ENCODE assay signal across 8 mouse cellular contexts in the genomic region with DNA sequence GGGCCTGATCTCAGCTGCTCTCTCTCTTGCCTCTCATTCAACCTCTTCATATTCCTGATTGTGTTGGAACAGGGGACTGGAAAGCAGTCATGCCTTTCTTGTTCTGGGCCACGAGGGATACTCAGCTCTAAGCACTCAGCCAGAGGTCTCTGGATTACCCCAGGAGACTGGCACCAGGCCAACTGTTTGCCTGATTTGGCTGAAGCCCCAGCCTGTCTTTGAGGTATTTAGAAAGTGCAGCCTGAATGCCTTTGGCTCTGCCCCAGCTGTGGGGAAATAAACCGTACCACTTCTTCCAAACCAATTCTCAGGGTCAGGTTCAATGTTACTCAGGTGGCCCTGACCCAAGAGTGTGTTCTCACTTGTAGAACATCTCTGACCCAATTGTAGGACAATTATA.
DNase-seq lines count a peak whose midpoint lies in the region; ATAC-seq and TF ChIP-seq lines count a peak whose summit lies in the region.

No protein-coding gene starts in this region.

- no peaks in the 10 kb centered on the region for H3K36me3 ChIP-seq in forebrain, embryonic 15.5 days
- H3K36me3 ChIP-seq in forebrain, embryonic 11.5 days (ENCODE audit: control insufficient read depth, insufficient read depth, low read length): no peaks in the 10 kb centered on the region
- H3K36me3 ChIP-seq in lung, embryonic 14.5 days (ENCODE audit: insufficient read depth): no peaks in the 10 kb centered on the region
- H3K36me3 ChIP-seq in stomach, postnatal 0 days (ENCODE audit: control insufficient read depth, insufficient read depth, low read length): no peaks in the 10 kb centered on the region

- intact Hi-C loops in heart, postnatal 14 days (cut with DNase I): no loop called here

- H3K9ac ChIP-seq in forebrain, embryonic 15.5 days (replicated peaks): no peak overlapping the region
- no peak overlapping the region for H3K9ac ChIP-seq in forebrain, embryonic 11.5 days (ENCODE audit: low read length)
- no peak overlapping the region for H3K9ac ChIP-seq in lung, embryonic 14.5 days
- H3K9ac ChIP-seq in stomach, postnatal 0 days (ENCODE audit: low read length): no peak overlapping the region

- no peaks in the 10 kb centered on the region for H3K27me3 ChIP-seq in forebrain, embryonic 15.5 days
- H3K27me3 ChIP-seq in forebrain, embryonic 11.5 days (ENCODE audit: control insufficient read depth, insufficient read depth, low read length): no peaks in the 10 kb centered on the region
- H3K27me3 ChIP-seq in lung, embryonic 14.5 days (ENCODE audit: insufficient read depth, low read length): no peaks in the 10 kb centered on the region
- no peaks in the 10 kb centered on the region for H3K27me3 ChIP-seq in stomach, postnatal 0 days (ENCODE audit: control insufficient read depth, insufficient read depth, low read length)

- 11% methylated on average over 2 of the region's 2 CpGs for WGBS in forebrain, embryonic 15.5 days
- 69% methylated on average over 2 of the region's 2 CpGs for WGBS in forebrain, embryonic 11.5 days
- 31% methylated on average over 2 of the region's 2 CpGs for WGBS in lung, embryonic 14.5 days
- WGBS in stomach, postnatal 0 days: 20% methylated on average over 2 of the region's 2 CpGs

- no peak overlapping the region for H3K27ac ChIP-seq in forebrain, embryonic 15.5 days (replicated peaks)
- H3K27ac ChIP-seq in forebrain, embryonic 11.5 days (ENCODE audit: low read depth, low read length): no peak overlapping the region
- H3K27ac ChIP-seq in lung, embryonic 14.5 days (ENCODE audit: low read depth): no peak overlapping the region
- H3K27ac ChIP-seq in stomach, postnatal 0 days (replicated peaks): no peak overlapping the region

- no peaks in the 10 kb centered on the region; the same call in 1 of the 2 replicates for H3K4me1 ChIP-seq in forebrain, embryonic 15.5 days
- H3K4me1 ChIP-seq in forebrain, embryonic 11.5 days (replicated peaks; ENCODE audit: control insufficient read depth, insufficient read depth, low read length): no peaks in the 10 kb centered on the region
- H3K4me1 ChIP-seq in lung, embryonic 14.5 days (ENCODE audit: insufficient read depth): peaks cover 8% of the 10 kb centered on the region; the same call in 1 of the 2 replicates
- H3K4me1 ChIP-seq in stomach, postnatal 0 days (replicated peaks; ENCODE audit: control insufficient read depth, insufficient read depth): no peaks in the 10 kb centered on the region

- no peaks in the 10 kb centered on the region for H3K9me3 ChIP-seq in forebrain, embryonic 15.5 days
- H3K9me3 ChIP-seq in forebrain, embryonic 11.5 days (ENCODE audit: control insufficient read depth, low read length): no peaks in the 10 kb centered on the region
- H3K9me3 ChIP-seq in lung, embryonic 14.5 days (ENCODE audit: low read depth, low read length): no peaks in the 10 kb centered on the region
- no peaks in the 10 kb centered on the region for H3K9me3 ChIP-seq in stomach, postnatal 0 days (ENCODE audit: control insufficient read depth, low read length)

- peak; percentile 77 for ATAC-seq in forebrain, embryonic 15.5 days (replicated peaks)
- ATAC-seq in forebrain, embryonic 11.5 days (replicated peaks; ENCODE audit: low FRiP score): no peak
- 0 out of 2 replicates have a peak, but pooled peaks have one; percentile 21 for ATAC-seq in lung, embryonic 14.5 days (ENCODE audit: insufficient read depth)
- no peak; the same call in 1 of the 2 replicates for ATAC-seq in stomach, postnatal 0 days (ENCODE audit: low FRiP score, low TSS enrichment)
- no peak for ATAC-seq in granulocyte monocyte progenitor cell, adult 5-6 weeks (replicated peaks; ENCODE audit: poor library complexity, severe bottlenecking)

- no peak for DNase-seq in forebrain, embryonic 11.5 days (ENCODE audit: low spot score)
- DNase-seq in thymus, postnatal 4 days: peak; percentile 7
- no peak for DNase-seq in thymus, postnatal 25 days
- DNase-seq in heart, postnatal 14 days: peak; percentile 78 to 87
- DNase-seq in lung, embryonic 14.5 days: peak; percentile 86
- DNase-seq in stomach, postnatal 0 days (ENCODE audit: low spot score): peak; percentile 22

- TF ChIP-seq CTCF in lung, embryonic 14.5 days (IDR thresholded peaks at IDR 0.05; ENCODE audit: low read depth): no peak
- TF ChIP-seq CTCF in stomach, postnatal 0 days (IDR thresholded peaks at IDR 0.05; ENCODE audit: low read depth): no peak

- no peak overlapping the region for H3K4me3 ChIP-seq in forebrain, embryonic 15.5 days
- H3K4me3 ChIP-seq in forebrain, embryonic 11.5 days (ENCODE audit: low read depth, low read length): no peak overlapping the region
- H3K4me3 ChIP-seq in lung, embryonic 14.5 days (ENCODE audit: low read depth, low read length): no peak overlapping the region
- no peak overlapping the region for H3K4me3 ChIP-seq in stomach, postnatal 0 days (ENCODE audit: low read depth, low read length)

- TF ChIP-seq EP300 in stomach, postnatal 0 days (optimal IDR thresholded peaks at IDR 0.05): no peak

- H3K4me2 ChIP-seq in forebrain, embryonic 15.5 days (replicated peaks): no peak overlapping the region
- no peak overlapping the region for H3K4me2 ChIP-seq in forebrain, embryonic 11.5 days (ENCODE audit: low read depth, low read length, severe bottlenecking)
- no peak overlapping the region for H3K4me2 ChIP-seq in lung, embryonic 14.5 days
- no peak overlapping the region for H3K4me2 ChIP-seq in stomach, postnatal 0 days (replicated peaks; ENCODE audit: low read depth)

Comparison
In these comparisons a context has a peak if more than half of its experiments do, and no peak if none do; other contexts are left out.
1. ATAC-seq: peak in forebrain, embryonic 15.5 days (single experiment) and lung, embryonic 14.5 days (single experiment); none in forebrain, embryonic 11.5 days (single experiment), stomach, postnatal 0 days (single experiment) and granulocyte monocyte progenitor cell, adult 5-6 weeks (single experiment).
2. DNase-seq: peak in thymus, postnatal 4 days (single experiment), heart, postnatal 14 days (2 of 2), lung, embryonic 14.5 days (single experiment) and stomach, postnatal 0 days (single experiment); none in forebrain, embryonic 11.5 days (single experiment) and thymus, postnatal 25 days (single experiment).